Comparison of ENCODE assay signal across 17 mouse cellular contexts in genomic region chr3:42205640-42206039, GRCm38 (mm10).
"Had no signal": no experiment of that assay in that cellular context is flagged by ENCODE, and none has a peak within 500 bp of the region (broad histone marks: within the 10 kb centered on the region; RNA-seq: fewer than 3 reads in every experiment).

No protein-coding gene starts in this region.

- H3K36me3 ChIP-seq: lung, embryonic 15.5 days; midbrain, embryonic 13.5 days; midbrain, embryonic 15.5 days; neural tube, embryonic 12.5 days; stomach, embryonic 15.5 days had no signal

- H3K9ac ChIP-seq: lung, embryonic 15.5 days; midbrain, embryonic 13.5 days; midbrain, embryonic 15.5 days; neural tube, embryonic 12.5 days; stomach, embryonic 15.5 days had no signal

- DNase-seq: lung, adult 2 months; lung, postnatal 14 days; lung, postnatal 36 days; right cerebral cortex, postnatal 14 days; thymus, adult 2 months; thymus, postnatal 25 days; thymus, postnatal 4 days had no signal

- H3K4me3 ChIP-seq: lung, embryonic 15.5 days; megakaryocyte, embryonic 14.5 days; midbrain, embryonic 13.5 days; midbrain, embryonic 15.5 days; neural tube, embryonic 12.5 days; stomach, embryonic 15.5 days had no signal

- H3K9me3 ChIP-seq: lung, embryonic 15.5 days; midbrain, embryonic 13.5 days; midbrain, embryonic 15.5 days; neural tube, embryonic 12.5 days; stomach, embryonic 15.5 days had no signal

- ATAC-seq: lung, postnatal 0 days; midbrain, embryonic 13.5 days; midbrain, embryonic 15.5 days had no signal

- H3K4me1 ChIP-seq: lung, embryonic 15.5 days; megakaryocyte, embryonic 14.5 days; midbrain, embryonic 13.5 days; midbrain, embryonic 15.5 days; neural tube, embryonic 12.5 days; stomach, embryonic 15.5 days had no signal

- H3K27ac ChIP-seq: lung, embryonic 15.5 days; macrophage; midbrain, embryonic 13.5 days; midbrain, embryonic 15.5 days; neural tube, embryonic 12.5 days; stomach, embryonic 15.5 days; stomach, postnatal 0 days had no signal

- H3K27me3 ChIP-seq: lung, embryonic 15.5 days; megakaryocyte, embryonic 14.5 days; midbrain, embryonic 13.5 days; midbrain, embryonic 15.5 days; neural tube, embryonic 12.5 days; stomach, embryonic 15.5 days had no signal

- H3K4me2 ChIP-seq: lung, embryonic 15.5 days; midbrain, embryonic 11.5 days; midbrain, embryonic 13.5 days; midbrain, embryonic 15.5 days; neural tube, embryonic 12.5 days; stomach, embryonic 15.5 days had no signal
